Mouse (Mus musculus): ENCODE results near the gene Gm11084. TPM values are rescaled to one million over a fixed set of nuclear protein-coding genes. Genes with fewer than 3 reads are reported as not detected.

Gm11084 gene
- total RNA-seq (2023), result not detected

DNA sequence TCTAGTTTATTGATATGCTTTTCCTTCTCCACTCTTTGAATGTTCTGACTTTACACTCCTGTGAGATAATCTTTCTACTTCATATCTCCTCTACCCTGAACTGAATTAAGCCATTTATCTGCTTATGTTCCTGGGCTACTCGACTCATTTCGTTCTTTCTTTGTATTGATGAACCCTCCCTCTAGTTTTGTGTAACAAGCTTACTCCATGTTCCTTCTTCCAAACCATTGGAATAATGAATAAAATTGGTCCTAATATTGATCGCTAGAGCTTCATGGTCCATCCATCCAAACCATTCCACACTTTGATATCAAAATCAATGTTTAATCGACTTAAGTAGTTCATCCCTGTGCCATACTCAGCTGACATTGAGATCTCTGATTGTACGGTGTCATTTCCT, at the start of gene Gm11084:
Gene Gm11084 (minus strand): TSS at position 101 of the 400 bp plus-strand sequence.

DNA sequence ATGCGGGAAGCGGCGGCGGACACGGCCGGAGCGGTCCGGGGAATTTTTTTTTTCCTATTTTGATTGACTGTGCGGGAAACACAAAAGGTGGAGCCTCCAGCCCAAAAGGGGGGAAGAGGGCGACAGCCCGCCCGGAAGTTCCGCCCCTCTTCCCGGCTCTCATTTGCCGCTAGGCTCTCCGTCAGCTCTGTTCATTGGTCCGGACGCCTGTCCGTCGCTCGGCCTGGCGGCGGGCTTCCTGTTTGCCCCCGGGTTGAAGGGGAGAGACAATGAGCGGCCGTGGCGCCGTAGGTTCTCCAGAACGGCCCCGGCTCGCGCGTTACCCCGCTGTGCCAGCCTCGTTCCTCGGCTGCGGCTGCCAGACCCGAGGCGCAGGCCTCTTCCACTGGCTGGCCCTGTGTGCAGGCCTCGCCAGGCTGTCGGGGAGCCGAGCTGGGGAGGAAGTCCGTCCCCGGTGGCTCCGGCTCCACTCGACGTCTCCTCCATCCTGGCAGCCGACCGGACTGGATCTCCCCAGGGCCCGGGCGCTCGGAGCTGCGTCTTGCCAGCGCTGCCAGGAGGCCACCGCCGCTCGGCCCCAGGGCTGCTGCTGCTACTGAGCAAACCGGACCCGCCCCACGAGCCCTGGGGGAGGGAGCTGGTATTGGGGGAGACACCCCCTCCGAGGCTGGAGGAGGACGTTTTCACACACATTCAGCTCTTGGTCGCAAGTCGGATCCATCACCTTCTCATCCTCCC, 6.0 kb downstream of the Gm11084 start, which contains the start of gene Sp3:
Gene Sp3 (minus strand): TSS at position 110 of the 738 bp plus-strand sequence.

Other genes starting within 250 kb of the Gm11084 start
- 100 to 1,000 TPM; 178 to 192 TPM for gene Sp3, start 6.3 kb downstream of the Gm11084 start, total RNA-seq (2023)
- gene Ola1, start 232.2 kb upstream of the Gm11084 start, total RNA-seq (2023), result 10 to 100 TPM; 21.1 to 25.6 TPM

Measured in neutrophil, adult 59 days (primary cell).